Mouse (Mus musculus) left cerebral cortex, postnatal 14 days (tissue): ENCODE data around the gene Klhl25. TPM values are rescaled to one million over a fixed set of nuclear protein-coding genes. Genes with fewer than 3 reads are reported as not detected.
"Not testable (repeated sequence)": the region's sequence is repeated elsewhere in the genome, so short reads cannot be mapped to it uniquely, and the experiment has no call there.

Experiments
- DNase-seq, 2 experiments: peaks; one replicate each; pipeline ENCODE4 v3.0.0; 2021 to 2022; ENCODE audit warnings: low spot score in 2 of 2, mixed read lengths in 1 of 2
- intact Hi-C: fragments of 180-260 bp; cut with DNase I; formaldehyde crosslinking; loops from one replicate; pipeline ENCODE4 v1.15.1; 2025
- total RNA-seq, 2 experiments: library from RNA; stranded (reverse); gene quantifications; 2 replicates each; pipeline ENCODE4 v1.2.3; 2021

The Klhl25 gene
- total RNA-seq, 2 experiments from 2014 or later, result 9.4 to 11.3 TPM

DNA sequence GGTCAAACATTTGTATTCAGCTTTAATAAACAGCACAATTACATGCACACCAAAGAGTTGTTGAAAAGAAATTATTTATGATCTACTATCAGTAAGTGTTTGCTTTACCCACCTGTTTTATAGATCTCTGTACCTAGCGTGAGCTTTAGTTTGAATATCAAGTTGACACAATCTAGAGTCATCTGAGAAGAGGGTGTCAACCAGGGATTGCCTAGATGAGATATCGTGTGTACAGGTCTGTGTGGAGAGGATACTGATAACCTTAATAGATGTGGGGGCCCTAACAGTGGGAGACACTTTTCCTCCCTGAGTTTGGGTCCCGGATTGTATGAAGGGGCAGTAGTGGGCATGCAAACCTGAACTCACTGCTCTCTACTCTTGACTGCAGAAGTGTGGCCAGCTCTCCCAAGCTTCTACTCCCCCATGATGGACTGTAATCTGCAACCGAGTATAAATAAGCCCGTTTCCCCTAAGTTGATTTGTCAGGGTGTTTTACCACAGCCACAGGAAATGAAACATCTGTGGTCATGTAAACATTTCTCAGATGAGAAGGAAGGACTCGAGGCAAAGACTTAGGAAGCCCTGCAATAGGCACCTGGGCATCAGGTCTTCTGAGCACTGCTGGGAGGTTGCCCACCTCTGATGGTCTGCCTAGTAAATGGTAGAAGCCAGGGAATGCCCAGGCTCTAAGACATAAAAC, 13.0 kb upstream of the Klhl25 start:
- intact Hi-C loops, DNase-seq: not testable (repeated sequence)

DNA sequence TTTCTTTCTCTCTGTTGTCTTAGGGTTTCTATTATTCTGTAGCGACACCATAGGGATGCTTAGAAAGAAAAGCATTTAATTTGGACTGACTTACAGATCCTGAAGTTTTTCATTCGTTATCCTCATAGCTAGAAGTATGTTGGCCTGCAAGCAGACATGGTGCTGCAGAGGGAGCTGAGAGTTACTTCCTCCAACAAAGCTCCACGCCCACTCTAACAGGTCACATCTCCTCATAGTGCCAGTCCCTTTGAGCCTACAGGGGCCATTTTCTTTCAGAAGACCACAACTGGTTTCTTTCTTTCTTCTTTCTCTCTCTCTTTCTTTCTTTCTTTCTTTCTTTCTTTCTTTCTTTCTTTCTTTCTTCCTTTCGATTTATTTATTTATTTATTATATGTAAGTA, 8.0 kb upstream of the Klhl25 start:
- DNase-seq, result no peak
- intact Hi-C loops, result no loop called here

DNA sequence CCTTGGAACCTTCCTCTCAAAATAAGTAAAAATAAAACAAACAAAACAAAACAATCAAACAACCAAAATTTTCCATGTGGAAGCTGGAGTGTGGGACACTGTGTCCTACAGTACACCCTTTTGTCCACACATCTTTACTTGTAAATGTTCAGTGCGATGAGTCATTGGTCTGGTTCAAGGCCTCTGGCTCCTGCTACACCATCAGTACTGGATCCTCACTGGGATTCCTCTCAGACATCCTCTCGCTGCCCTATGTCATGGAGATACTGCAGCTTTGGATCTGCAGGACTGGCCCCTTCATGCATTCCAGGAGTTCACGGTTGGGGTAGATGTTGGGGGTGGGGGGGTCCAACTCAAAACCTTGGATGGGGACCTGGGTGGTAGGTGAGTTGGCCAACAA, 5.8 kb upstream of the Klhl25 start:
- intact Hi-C loops, result no loop called here
- DNase-seq, result no peak

DNA sequence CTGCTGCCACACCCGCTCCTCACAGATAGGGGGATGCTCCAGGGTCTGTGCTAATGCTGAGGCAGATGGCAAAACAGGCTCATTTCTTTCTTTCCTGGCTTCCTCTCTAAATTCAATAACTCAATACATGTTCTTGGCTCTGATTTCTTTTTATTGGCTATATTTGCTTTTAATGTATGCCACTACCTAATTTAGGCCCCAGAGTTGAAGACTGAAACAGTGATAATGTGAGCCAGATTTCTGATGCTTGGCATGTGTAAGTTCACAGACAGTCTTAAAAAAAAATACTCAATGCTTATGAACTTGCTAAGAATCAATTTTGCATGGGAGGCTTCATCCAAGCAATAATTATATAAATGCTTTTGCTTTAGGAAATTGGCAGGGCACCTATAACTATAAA, 2.2 kb upstream of the Klhl25 start:
- intact Hi-C loops, result no loop called here

DNA sequence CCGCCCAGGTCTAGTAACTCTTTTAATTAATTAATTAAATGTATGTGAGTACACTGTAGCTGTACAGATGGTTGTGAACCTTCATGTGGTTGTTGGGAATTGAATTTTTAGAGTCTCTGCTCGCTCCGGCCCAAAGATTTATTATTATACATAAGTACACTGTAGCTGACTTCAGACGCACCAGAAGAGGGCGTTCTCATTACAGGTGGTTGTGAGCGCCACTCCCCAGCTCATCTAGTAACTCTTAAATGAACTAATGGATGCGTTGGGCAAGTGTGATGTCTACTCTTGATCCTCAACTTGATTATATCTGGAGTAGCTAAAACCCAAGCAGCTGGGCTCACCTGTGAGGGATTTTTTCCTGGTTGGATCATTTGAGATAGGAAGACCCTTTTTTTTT, 1.2 kb upstream of the Klhl25 start:
- no peak for DNase-seq
- intact Hi-C loops, result no loop called here

More for the DNA sequence above, 2.2 kb upstream of the Klhl25 start:
- DNase-seq, result no peak

DNA sequence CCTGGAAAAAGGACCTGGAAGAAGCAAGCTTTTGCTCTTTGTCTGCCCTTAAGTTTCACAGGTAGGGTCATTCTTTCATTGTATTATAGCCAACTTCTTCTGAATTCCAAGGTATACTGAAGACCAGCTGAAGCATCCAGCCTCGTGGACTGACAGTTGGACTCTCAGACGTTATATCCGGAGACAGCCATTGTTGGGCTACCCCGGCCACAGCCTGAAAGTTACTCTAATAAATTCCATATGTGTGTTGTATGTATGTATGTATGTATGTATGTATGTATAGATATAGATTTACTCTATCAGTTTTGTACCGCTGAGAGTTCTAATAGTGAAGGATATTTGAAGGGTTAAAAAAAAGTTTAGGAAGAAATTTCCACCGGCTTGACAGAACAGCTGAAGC, 621 bp upstream of the Klhl25 start:
- intact Hi-C loops, result no loop called here
- no peak for DNase-seq

DNA sequence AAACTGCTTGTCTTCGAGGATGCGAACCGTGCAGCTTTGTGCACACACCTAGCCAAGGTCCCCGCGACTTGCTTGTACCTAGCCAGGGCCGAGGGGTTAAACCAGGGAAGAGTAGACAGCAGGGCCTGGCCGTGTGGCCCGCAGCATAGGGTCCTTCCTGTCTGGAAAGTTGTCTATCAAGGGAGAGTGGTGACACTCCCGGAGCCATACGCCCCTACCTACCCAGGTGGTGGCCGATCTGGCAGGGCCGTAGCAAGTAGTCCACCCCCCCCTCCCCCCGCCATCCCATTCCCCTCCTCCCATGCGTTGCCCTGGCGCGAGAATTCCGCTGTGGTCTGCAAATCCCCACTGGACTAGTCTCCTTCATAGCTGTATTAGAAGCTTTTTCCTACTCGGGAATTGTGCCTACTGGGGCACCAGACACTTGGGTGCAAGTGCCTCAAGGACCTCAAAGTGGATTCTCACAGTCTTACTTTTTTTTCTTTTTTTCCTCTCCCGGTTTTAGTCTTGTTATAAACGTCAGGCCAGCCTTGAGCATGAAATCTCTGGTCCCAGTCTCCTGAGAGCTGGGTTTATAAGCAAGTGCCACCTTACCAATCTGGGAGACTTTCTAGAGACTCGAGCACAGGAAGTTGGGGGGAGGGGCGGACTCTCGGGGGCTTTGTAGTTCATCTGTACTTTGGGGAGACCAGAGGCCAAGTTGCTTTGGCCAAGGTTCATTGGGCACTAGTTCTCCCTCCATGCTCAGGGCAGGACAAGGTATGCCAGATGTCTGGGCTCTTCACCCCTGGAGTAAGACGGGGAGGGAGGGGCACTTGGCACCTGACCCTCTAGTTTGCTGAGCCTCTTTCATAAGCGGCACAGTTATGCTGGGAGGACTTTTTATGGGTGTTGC, 913 bp downstream of the Klhl25 start:
- DNase-seq, result no peak
- intact Hi-C loops, result no loop called here

DNA sequence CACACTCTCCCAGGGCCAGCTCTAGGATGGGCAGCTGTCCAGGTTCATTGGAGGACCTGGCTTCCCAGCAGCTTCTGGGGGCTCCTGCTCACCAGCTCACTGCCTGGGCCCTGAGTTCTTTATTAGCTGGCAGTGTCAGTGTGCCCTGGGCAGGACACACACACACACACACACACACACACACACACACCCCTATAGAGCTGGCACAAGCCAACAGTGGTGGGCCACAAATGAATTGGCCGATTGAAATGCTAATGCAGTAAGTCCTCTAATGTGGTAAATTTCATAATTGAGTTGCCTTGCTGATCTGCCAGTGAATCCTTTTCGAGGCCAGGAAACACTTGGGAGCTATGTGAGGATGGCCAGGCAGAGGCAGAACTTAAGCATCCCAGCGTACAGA, 2.3 kb downstream of the Klhl25 start:
- DNase-seq, result not testable (repeated sequence)
- intact Hi-C loops, result loop anchor here (5.0 kb wide), 1 partner anchor 83 kb away; no protein-coding TSS in a partner anchor

DNA sequence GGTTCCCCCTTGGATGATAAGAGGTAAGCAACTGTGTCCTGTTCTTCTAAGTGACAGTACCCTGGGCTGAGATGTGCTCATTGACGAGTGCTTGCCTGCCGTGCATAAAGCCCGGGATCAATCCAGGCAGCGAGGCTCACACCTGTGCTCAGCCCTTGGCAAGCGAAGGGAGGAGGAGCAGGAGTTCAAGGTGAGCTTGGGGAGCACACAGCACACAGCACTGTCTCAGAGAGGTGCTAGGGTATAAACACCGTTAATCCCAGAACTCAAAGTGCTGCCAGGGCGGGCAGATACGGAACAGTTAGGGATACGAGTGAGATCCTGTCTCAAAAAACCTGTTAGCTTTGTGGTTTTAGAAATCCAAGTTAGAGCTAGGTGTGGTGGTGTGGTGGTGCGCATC, 3.2 kb downstream of the Klhl25 start:
- intact Hi-C loops, result loop anchor here (5.0 kb wide), 1 partner anchor 84 kb away; no protein-coding TSS in a partner anchor
- no peak for DNase-seq

DNA sequence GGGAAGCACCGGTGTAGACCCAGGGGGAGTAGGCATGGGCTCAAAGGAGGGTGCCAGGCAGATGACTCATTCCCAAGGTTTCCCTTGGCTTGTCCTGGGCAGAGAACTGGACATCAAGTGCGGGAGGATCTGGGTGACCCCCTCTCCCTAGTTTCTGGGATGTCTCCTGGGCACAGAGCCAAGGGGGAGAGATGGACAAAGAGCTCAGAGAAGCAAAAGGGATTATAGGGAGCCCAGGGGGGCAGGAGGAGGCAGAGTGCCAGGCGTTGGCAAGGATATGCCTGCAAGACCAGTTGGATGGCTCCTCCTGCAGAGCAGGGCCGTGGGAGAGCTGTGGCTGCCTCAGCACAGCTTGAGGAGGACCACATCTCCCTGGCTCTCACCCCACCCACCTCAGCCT, 4.3 kb downstream of the Klhl25 start:
- DNase-seq, result peak; percentile 61 to 68
- intact Hi-C loops, result loop anchor here (5.0 kb wide), 1 partner anchor 85 kb away; no protein-coding TSS in a partner anchor

DNA sequence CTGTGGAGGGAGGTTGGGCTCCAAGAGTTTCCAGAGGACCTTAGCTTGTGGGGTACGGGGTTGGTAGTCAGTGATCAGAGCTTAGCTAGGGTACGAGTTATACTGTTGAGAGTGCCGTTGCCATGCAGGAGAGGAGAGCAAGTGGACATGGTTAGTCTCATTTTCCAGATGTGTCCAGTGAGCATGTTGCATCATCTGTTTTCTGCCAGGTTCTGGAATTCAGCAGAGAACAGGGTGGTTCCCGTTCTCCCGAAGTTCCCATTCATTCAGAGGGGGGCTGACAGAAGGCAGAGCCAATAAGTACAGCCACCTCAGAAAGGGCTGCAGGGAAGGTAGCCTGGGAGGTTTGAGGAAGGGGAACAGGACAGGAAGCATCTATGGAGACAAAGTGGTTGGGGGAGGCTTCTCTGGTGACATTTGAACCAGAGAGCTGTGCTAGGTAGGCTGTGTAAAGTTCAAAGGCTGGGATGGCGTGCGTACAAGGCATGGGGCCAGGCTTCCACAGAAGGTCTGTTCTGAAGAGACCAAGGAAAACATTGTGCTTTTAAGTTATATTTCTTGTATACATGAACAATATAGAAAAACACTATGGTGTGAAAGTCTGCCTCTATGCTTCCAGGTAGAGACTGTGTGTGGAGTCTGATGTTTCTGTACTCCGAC, 5.2 kb downstream of the Klhl25 start:
- intact Hi-C loops, result loop anchor here (5.0 kb wide), 1 partner anchor 86 kb away; no protein-coding TSS in a partner anchor

DNA sequence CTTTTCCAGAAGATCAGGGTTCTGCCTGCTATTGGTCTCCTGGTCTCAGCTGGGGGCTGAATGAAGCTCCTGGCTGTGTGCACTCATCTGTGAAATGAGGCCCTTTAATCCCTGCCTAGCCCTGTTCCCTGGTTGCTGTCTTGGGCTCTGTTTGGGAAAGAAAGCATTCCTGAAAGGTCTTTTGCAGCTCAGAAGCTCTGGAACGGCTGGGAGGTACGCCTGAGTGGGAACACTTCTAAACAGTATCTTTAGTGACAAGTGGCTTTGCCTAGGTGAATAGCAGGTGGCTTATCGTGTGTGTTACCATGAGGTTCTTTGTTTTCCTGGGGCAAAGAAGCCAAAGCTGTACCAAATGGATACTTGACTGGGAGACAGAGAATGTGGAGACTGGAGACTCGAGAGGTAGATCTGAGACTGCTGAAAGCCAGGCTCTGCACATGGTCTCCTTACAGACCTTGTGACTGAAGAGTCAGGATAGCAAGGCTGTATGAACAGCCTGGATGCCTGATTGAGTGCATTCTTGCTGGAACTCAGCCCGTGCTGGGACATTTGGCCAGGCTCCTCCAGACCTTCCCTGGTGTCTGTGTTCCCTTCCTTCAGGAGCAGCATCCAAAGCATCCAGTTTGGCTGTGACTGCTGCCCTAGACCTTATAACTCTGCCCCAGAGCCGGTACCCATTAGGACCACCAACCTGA, 6.3 kb downstream of the Klhl25 start:
- intact Hi-C loops, result loop anchor here (5.0 kb wide), 1 partner anchor 87 kb away; no protein-coding TSS in a partner anchor
- no peak for DNase-seq

More for the DNA sequence above, 5.2 kb downstream of the Klhl25 start:
- no peak for DNase-seq

DNA sequence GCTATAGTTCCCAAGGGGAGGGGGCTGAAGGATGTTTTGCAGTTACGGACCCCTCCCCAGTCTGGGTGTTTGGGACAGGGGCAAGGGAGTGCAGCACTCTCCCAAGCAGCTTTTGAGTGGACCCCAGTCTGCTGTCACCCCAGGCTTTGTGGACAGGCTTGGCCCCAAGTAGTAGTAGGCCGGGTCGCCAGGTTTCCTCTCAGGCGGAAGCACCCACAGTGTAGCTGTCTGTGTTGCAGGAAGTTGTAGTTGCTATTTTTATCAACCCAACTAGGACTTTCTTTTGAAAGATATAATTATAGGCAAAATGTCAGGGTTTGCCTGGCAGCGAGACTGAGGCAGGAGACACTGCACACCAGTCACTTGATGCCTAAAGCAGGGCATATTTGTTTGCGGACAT, 6.9 kb downstream of the Klhl25 start:
- DNase-seq, result no peak
- intact Hi-C loops, result no loop called here

DNA sequence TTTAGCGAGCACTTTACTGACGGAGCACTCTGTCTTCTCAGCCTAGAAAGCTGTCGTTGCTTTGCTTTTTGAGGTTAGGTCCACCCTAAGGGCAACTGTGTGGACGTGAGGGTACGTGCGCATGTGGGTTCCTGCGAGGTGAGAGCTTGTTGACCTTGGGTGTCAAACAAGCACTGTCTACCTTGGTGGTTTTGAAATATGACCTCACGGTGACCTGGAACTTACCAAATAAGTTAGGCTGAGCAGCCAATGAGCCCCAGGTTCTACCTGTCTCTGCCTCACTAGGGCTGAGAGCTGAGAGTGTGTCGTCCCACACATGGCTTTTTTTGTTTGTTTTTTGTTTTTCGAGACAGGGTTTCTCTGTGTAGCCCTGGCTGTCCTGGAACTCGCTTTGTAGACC, 8.1 kb downstream of the Klhl25 start:
- intact Hi-C loops, result no loop called here
- DNase-seq, result no peak

DNA sequence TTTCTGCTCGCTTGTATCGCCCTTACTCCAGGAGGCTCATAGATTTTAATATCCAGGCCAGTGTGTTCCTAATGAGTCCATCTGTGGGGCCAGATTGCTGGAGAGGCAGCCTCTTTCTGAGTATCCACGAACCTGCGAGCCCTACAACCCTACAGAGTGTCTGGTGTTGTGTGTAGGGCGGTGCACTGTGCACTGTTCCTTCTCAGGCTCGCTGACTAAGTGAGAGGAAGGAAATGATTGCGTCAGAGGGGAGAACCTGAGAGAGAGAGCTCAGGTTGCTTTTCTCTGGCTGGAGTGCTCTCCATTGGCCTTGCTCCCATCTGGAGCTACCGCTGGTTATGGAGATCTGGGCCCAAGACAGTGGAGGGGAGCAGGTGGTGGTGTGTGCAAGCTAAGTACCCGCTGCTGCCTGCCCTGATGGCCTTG, 11.7 kb downstream of the Klhl25 start:
- intact Hi-C loops, result no loop called here
- no peak for DNase-seq

DNA sequence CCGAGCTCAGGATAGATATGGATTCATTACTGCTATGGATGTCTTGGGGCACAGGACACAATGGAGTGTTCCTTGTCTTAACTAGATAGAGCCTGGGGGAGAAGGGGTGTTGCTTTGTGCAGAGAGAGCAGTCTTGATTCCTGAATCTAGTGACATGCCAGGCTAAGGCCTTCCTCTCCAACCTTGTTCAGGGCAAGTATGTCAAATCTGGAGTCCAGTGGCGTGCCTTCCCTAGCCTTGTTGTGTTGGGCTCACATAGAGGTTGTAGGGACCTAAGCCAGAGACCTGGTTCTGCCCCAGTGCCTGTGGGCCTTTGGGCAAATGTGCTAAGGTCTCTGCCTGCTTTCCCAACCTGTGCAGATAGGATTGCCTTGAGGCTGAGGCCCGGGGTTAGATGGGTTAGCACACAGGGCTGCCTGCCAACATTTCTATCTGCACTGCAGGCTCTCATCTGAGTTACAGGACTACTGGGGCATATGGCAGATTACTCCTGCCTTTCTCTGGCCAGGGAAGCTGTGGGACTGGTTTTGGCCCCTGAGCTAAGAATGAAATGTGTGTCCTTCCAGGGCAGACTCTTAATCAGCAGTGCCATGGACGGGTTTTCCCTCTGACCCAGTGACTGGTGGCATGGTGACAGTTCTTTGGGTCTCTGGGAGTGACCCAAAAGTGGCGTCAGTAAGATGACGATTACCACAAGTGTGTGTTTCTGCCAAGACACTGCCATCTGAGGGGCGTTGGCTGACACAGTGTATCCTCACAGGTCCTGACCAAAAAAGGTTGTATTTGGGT, 13.7 kb downstream of the Klhl25 start:
- intact Hi-C loops, result loop anchor here (2.0 kb wide), 1 partner anchor 101 kb away; no protein-coding TSS in a partner anchor
- DNase-seq, result not testable (repeated sequence)

DNA sequence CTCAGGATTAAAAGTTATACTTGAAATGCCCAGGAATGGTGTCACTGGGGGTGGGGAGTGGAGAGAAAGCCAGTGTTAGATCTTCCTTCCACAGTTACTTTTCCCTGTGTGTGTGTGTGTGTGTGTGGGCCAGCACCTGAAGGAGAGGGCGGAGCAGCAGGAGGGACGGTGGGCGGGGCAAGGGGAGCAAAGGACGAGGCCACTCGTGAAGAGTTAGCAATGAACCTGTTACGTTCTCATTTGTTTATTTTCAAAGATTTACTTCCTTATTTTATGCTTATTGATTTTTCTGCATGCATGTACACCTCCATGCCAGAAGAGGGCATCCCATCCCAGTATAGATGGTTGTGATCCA, 14.3 kb downstream of the Klhl25 start:
- intact Hi-C loops, result loop anchor here (2.0 kb wide), 1 partner anchor 102 kb away; no protein-coding TSS in a partner anchor

DNA sequence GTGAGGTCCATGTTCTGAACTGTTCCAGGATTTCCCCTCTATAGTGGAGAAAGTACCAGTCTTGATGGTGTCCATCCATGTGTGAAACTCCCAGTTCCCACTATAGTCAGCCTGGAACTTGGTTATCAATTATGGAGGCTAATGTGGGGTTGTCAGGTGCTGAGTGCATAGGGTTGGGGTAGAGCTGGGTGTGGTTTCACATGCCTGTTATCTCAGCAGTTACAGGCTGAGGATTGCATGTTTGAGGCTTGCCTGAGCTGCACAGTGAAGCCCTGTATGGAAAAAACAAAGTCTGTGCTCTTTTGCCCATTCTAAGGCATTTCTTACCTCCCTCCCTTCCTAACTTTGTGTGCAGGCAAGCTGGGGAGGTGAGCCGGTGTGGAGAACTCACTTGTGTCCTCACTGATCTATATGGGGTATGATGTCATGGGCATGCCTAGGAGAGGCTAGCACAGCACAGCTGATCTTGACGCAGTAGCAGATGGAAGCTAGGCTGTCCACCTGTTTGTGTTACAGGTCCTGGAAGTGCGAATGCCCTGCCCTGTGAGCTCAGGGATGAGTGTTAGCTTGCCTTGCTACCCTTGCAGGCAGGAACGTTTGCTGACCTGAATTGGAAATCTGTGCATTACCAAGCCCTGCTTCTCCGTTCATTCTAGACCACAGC, 15.3 kb downstream of the Klhl25 start:
- intact Hi-C loops, result loop anchor here (2.0 kb wide), 1 partner anchor 103 kb away; no protein-coding TSS in a partner anchor
- not testable (repeated sequence) for DNase-seq

More for the DNA sequence above, 14.3 kb downstream of the Klhl25 start:
- not testable (repeated sequence) for DNase-seq
